Mouse (Mus musculus) cerebellum, adult 2 months (tissue): ENCODE measurements around the gene Ap3m1.

Experiments used
- CTCF ChIP-seq: fragments of 200-500 bp; IDR thresholded peaks from 2 replicates; pipeline ENCODE4 v1.5.1; 2011; ENCODE audit warnings: low read depth, mild to moderate bottlenecking, control low read depth, low read length, moderate library complexity, borderline replicate concordance; ENCODE audit not compliant: insufficient read depth
- POLR2A ChIP-seq: fragments of 200-500 bp; IDR thresholded peaks from 2 replicates; pipeline ENCODE4 v1.6.1; 2011; ENCODE audit warnings: low read length, control low read depth, borderline replicate concordance; ENCODE audit not compliant: insufficient read depth

- TF ChIP-seq CTCF (no peak), POLR2A (no peak)
Measured at GRCm38 (mm10) chr14:21073981-21074380, 21.7 kb upstream of the Ap3m1 start.
